Mouse (Mus musculus): ENCODE results near the gene Cacna1a. TPM values are rescaled to one million over a fixed set of nuclear protein-coding genes. Genes with fewer than 3 reads are reported as not detected.
"Not testable (repeated sequence)": the region's sequence is repeated elsewhere in the genome, so short reads cannot be mapped to it uniquely, and the experiment has no call there.

Gene Cacna1a
- polyA plus RNA-seq, 1 experiment from 2014 or later, result 3.3 TPM

DNA sequence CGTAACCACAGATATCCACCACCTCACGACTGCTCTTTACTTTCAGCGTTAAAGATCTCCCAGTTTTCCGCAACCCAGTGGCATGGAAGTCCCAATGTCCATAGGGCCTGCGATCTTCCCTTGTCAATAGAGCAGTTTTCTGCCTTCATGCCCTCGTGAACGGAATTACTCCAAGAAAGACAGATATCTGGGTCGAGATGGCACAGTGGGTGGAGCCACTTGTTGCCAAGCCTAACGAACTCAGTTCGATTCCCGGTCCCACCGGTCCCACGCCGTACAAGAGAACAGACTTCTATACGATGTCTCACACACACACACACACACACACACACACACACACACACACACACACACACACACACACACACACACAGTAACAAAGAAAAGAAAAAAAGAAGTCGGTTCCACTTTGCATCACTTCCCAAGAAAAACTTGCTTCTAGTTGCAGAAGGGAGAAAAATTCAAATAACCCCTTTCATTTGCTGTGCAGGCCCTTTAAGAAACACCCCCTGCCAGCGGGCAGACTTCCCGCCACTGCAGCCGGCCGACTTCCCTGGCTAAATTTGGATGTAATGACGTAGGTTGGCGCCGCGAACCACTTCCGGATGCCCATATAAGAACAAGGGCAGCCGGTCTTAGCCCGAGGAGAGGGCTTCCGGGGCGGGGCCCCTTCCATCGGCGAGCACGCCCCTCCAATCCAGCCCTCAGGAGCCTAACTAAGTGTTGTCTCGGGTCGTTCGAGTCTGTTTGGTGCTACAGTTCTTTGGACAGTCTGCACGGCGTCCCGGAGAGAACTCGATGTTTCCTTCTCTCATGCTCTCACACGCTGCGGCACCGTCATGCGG lies 275.5 kb downstream of the Cacna1a start:
- peak; percentile 80 for ATAC-seq
- Histone ChIP-seq H3K4me1 (replicated peaks) (peaks cover 15% of the 10 kb centered on the region), H3K27ac (peak overlapping the region; percentile 97), H3K4me3 (replicated peaks) (peak overlapping the region; percentile 76), H3K9me3 (no peaks in the 10 kb centered on the region), H3K9ac (peak overlapping the region; percentile 69), H3K4me2 (replicated peaks) (peak overlapping the region; percentile 84), H3K36me3 (no peaks in the 10 kb centered on the region), H3K27me3 (replicated peaks) (no peaks in the 10 kb centered on the region)
- 3% methylated on average over 43 of the region's 43 CpGs for WGBS

DNA sequence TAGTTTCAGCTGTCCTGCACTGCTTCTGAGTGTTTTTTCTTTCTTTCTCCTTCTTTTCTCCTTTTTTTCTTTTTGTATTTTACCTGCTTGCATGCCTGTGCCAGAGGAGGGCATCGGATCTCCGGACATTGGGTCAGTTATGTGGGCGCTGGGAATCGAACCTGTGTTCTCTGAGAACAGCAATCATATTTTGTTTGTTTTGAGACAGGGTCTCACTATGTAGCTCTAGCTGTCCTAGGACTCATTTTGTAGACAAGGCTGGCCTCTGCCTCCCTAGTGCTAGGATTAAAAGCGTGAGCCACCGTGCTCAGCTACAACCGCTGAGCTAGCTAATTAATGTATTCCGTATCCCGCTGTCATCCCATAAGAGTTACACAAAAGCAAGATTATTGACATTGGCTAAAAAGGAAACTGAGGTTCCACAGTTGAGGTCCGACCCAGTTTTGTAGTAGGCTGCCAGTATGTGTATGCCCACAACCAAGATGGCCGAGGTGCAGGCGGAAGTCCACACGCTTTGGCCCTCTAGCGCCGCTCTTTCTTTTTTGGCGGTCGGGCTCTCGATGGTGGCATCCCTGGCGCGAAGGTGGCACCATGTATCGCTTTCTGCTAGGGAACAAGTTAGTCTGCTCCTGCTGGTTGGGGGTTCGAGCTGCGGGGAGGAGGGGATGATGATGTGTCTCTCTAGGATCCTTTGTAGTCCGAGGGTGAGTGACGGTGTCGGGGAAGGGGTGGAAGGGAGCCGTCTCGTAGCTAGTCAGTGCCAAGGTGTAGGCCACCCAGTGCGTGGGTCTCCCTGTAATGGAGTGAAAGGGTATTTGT lies 276.5 kb downstream of the Cacna1a start:
- no peaks in the 10 kb centered on the region for H3K27me3 ChIP-seq (replicated peaks)
- no peaks in the 10 kb centered on the region for H3K9me3 ChIP-seq
- H3K4me1 ChIP-seq (replicated peaks), result peaks cover 13% of the 10 kb centered on the region; the same call in 1 of the 2 replicates
- peak overlapping the region; percentile 76 for H3K4me3 ChIP-seq (replicated peaks)
- H3K4me2 ChIP-seq (replicated peaks), result peak overlapping the region; percentile 84
- H3K27ac ChIP-seq, result peak overlapping the region; percentile 97
- H3K9ac ChIP-seq, result peak overlapping the region; percentile 69
- no peaks in the 10 kb centered on the region for H3K36me3 ChIP-seq
- peak; percentile 36 for ATAC-seq
- WGBS, result under 1% methylated on average over 29 of the region's 29 CpGs

DNA sequence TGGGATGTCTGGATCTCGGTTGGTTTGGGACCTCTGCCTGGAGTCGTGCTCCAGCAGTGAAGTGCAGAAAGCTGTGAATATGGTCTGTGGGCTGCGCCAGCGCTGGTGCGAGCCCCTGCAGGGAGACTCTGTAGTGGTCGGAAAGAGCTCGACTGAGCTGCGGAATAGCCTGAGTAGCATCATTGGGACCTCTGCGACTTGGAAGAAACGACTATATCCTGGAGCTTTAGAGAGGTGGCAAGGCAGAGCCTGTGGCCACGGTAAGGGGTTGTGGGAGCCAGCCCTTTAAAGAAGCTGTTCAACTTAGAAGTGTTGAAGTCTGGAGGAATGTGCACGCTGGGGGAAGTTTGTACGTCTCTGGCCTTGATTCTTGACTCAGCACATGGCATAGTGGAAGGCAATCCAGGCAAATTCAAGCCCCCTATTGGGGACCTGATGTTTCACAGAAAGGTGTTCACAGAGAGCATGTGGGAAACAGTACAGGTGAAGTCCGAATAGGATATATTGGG lies 277.2 kb downstream of the Cacna1a start:
- no peaks in the 10 kb centered on the region for H3K27me3 ChIP-seq (replicated peaks)
- ATAC-seq, result peak; percentile 0; the same call in 1 of the 2 replicates
- H3K36me3 ChIP-seq, result no peaks in the 10 kb centered on the region
- WGBS, result 2% methylated on average over 14 of the region's 14 CpGs
- H3K27ac ChIP-seq, result peak overlapping the region; percentile 97
- peaks cover 14% of the 10 kb centered on the region; the same call in 1 of the 2 replicates for H3K4me1 ChIP-seq (replicated peaks)
- H3K4me3 ChIP-seq (replicated peaks), result peak overlapping the region; percentile 76
- peak overlapping the region; percentile 84 for H3K4me2 ChIP-seq (replicated peaks)
- H3K9ac ChIP-seq, result peak overlapping the region; percentile 69
- H3K9me3 ChIP-seq, result no peaks in the 10 kb centered on the region

DNA sequence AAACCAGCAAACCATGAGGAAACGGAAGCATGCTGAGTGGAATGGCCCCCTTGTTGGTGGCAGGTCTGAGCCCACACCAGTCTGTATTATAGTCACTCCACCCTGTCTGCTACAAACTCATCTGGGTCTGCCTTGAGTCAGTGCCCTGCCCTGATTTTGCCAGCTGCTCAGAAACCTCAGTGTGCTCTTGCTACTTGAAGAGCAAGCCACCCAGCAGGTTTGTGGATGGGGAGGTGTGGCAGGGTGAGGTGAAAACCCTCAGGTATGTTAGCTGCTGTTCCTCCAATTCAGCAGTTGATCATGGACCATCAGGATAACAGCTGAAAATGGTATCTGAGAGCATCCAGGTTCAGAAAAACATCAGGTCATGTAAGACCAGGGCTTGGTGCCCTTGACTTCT lies 279.8 kb downstream of the Cacna1a start:
- WGBS, result 68% methylated on average over 1 of the region's 1 CpGs
- no peak overlapping the region for H3K27ac ChIP-seq

DNA sequence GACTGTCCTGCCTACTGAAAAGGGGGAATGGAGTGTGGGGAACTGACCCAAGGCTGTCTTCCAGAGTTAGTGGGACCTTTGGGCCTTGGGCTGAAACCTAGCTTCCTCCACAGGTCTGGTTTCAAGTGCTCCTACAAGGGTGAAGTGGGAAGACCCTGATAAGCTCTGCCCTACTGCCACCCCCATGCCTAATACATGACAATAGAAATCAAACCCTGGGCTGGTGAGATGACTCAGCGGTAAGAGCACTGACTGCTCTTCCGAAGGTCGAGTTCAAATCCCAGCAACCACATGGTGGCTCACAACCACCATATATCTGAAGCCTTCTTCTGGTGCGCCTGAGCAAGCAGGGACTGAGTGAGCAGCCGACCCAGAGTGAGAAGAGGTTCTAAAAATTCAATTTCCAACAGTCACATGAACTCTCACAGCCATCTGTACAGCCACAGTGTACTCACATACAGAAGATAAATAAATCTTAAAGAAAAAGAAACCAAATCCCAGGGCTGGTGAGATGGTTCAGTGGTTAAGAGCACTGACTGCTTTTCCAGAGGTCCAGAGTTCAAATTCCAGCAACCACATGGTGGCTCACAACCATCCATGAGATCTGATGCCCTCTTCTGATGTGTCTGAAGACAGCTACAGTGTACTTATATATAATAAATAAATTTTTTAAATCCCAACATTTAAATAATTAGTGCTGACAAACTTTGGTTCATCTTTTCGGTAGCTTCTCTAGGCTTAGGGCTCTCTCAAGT lies 280.7 kb downstream of the Cacna1a start:
- Histone ChIP-seq H3K9me3 (no peaks in the 10 kb centered on the region), H3K4me3 (replicated peaks) (no peak overlapping the region), H3K9ac (no peak overlapping the region), H3K4me2 (replicated peaks) (no peak overlapping the region), H3K4me1 (replicated peaks) (peaks cover 9% of the 10 kb centered on the region; the same call in 1 of the 2 replicates), H3K36me3 (no peaks in the 10 kb centered on the region), H3K27ac (no peak overlapping the region), H3K27me3 (replicated peaks) (no peaks in the 10 kb centered on the region)
- WGBS, result 78% methylated on average over 6 of the region's 6 CpGs
- ATAC-seq, result no peak

More for the DNA sequence above, 279.8 kb downstream of the Cacna1a start:
- H3K4me2 ChIP-seq (replicated peaks), result no peak overlapping the region
- no peak overlapping the region for H3K9ac ChIP-seq
- H3K4me1 ChIP-seq (replicated peaks), result peaks cover 14% of the 10 kb centered on the region; the same call in 1 of the 2 replicates
- H3K36me3 ChIP-seq, result no peaks in the 10 kb centered on the region
- no peak for ATAC-seq
- no peaks in the 10 kb centered on the region for H3K9me3 ChIP-seq
- no peaks in the 10 kb centered on the region for H3K27me3 ChIP-seq (replicated peaks)
- H3K4me3 ChIP-seq (replicated peaks), result no peak overlapping the region

DNA sequence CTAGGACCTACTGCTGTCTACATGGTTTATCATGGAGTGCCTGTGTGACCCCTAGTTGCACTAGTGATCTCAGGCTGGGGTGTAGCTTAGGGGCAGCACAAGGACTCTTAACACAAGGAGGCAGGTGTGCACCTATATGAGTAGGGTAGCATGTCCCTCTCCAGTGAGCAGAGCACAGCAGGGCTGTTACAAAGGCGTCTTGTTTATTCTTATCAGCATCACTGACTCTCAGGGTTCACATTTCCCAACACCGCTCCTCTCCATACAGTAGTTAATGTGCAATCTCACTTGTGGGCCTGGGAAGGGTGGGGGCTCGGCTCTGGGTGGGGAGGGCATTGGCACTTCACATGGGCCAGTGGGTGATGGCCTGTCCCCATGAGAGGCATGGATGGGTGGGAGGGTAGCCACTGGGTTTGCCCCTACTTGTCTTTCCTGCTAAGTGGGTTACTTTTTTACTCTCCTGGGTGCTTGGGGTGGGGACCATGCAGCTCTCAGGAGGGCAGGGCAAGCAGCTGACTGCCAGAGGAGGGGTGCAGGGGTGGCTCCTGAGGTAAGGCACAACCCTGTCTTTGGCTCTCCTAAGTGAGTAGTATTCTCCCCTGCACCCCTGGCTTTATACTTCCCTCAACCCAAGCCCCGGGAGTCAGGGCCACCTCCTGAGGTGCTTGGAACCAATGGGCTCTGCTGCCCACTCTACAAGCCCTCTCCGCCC lies 282.2 kb downstream of the Cacna1a start:
- peak; percentile 80 for ATAC-seq
- Histone ChIP-seq H3K27ac (peak overlapping the region; percentile 67), H3K36me3 (peaks cover 11% of the 10 kb centered on the region)
- H3K4me2 ChIP-seq (replicated peaks); H3K9ac ChIP-seq; H3K27me3 ChIP-seq (replicated peaks); H3K4me3 ChIP-seq (replicated peaks); H3K9me3 ChIP-seq; H3K4me1 ChIP-seq (replicated peaks): not testable (repeated sequence)
- 77% methylated on average over 5 of the region's 5 CpGs for WGBS

DNA sequence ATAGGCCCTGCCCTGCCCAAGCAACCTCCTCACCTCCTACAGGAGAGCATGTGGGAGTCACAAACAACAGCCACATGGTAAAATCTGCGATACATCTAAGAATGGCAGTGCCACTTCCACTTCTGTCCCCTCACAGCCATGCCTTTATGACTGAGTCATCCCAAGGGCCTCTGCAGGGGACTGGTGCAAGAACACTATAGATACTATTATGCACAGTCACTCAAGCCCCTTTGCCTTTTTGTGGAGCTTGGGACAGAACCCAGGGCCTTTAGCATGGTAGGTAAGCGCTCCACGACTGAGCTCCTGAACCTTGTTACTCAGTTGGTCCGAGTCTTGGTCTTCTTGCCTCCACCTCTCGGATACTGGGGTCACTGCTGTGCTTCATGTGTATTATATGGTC lies 289.1 kb downstream of the Cacna1a start:
- H3K4me3 ChIP-seq (replicated peaks), result no peak overlapping the region
- ATAC-seq, result no peak
- no peak overlapping the region for H3K9ac ChIP-seq
- 90% methylated on average over 5 of the region's 5 CpGs for WGBS
- H3K36me3 ChIP-seq, result peaks cover 14% of the 10 kb centered on the region
- H3K4me2 ChIP-seq (replicated peaks), result no peak overlapping the region
- H3K4me1 ChIP-seq (replicated peaks), result no peaks in the 10 kb centered on the region
- no peaks in the 10 kb centered on the region for H3K9me3 ChIP-seq
- H3K27ac ChIP-seq, result no peak overlapping the region
- H3K27me3 ChIP-seq (replicated peaks), result no peaks in the 10 kb centered on the region

DNA sequence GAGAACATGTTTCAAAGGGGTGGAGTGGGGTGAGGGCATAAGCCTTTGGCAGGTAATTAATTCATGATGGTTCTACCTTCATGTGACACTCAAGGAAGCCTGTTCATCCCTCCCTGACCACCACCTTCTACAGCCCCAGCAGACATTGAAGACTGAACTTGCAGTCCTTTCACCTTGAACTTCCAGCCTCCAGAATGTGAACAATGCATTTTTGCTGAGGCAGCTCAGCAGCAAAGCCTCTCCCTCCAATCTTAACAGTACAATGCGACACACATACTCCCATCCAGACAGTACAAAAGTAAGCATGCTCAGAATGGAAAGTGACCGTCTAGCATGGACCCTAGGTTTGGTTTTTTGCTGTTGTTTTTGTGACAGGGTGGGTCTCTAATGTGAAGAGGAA lies 293.2 kb downstream of the Cacna1a start:
- H3K27ac ChIP-seq, result no peak overlapping the region
- no peak overlapping the region for H3K9ac ChIP-seq
- H3K4me2 ChIP-seq (replicated peaks), result no peak overlapping the region
- no peaks in the 10 kb centered on the region for H3K36me3 ChIP-seq
- H3K4me3 ChIP-seq (replicated peaks), result no peak overlapping the region
- peaks cover 18% of the 10 kb centered on the region for H3K4me1 ChIP-seq (replicated peaks)
- H3K9me3 ChIP-seq, result no peaks in the 10 kb centered on the region
- no peaks in the 10 kb centered on the region for H3K27me3 ChIP-seq (replicated peaks)
- ATAC-seq, result no peak
- 80% methylated on average over 2 of the region's 2 CpGs for WGBS

DNA sequence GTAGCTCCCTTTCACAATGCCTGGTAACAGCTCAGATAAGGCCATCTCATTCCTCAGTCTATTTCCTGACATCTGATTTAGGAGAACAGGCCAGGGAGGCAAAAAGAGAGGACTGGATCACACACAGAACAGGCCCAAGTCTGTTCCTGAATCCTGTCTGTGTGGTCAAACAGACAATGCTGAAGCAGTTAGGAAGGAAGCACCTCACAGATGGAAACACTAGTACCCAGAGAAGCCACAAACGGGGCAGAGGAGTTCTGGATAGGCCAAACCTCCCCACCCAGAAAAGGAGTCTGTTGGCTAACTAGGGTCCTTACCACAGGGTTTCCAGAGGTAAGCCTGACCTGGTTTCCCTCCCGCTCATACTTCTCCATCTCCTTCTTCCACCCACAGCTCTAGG lies 294.0 kb downstream of the Cacna1a start:
- H3K36me3 ChIP-seq, result no peaks in the 10 kb centered on the region
- peaks cover 20% of the 10 kb centered on the region for H3K4me1 ChIP-seq (replicated peaks)
- H3K27ac ChIP-seq, result no peak overlapping the region
- no peaks in the 10 kb centered on the region for H3K9me3 ChIP-seq
- 81% methylated on average over 2 of the region's 2 CpGs for WGBS
- no peak overlapping the region for H3K4me2 ChIP-seq (replicated peaks)
- no peaks in the 10 kb centered on the region for H3K27me3 ChIP-seq (replicated peaks)
- H3K4me3 ChIP-seq (replicated peaks), result no peak overlapping the region
- H3K9ac ChIP-seq, result no peak overlapping the region
- ATAC-seq, result no peak

DNA sequence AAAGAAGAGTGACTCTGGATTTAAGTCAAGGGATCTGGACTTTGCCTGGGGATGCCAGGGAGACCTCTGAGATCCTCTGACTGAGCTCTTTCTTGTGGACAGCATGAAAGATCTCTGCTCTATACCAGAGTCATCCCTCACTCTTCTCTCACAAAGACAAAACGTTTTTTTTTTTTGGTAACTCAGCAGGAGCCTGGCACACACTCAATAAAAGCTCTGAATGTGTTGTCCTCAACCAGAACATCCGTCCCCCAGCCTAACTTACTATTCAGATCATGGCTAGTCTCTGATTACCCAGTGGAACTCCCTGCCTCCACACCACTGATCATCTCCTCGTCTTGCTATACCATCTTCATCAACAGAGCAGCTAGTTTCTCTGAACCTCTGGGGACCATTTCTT lies 296.3 kb downstream of the Cacna1a start:
- peaks cover 27% of the 10 kb centered on the region for H3K4me1 ChIP-seq (replicated peaks)
- no peak overlapping the region for H3K4me2 ChIP-seq (replicated peaks)
- no peak for ATAC-seq
- H3K27me3 ChIP-seq (replicated peaks), result no peaks in the 10 kb centered on the region
- H3K4me3 ChIP-seq (replicated peaks), result no peak overlapping the region
- H3K36me3 ChIP-seq, result no peaks in the 10 kb centered on the region
- H3K9me3 ChIP-seq, result no peaks in the 10 kb centered on the region
- 59% methylated on average over 3 of the region's 3 CpGs for WGBS
- H3K9ac ChIP-seq, result no peak overlapping the region
- no peak overlapping the region for H3K27ac ChIP-seq

DNA sequence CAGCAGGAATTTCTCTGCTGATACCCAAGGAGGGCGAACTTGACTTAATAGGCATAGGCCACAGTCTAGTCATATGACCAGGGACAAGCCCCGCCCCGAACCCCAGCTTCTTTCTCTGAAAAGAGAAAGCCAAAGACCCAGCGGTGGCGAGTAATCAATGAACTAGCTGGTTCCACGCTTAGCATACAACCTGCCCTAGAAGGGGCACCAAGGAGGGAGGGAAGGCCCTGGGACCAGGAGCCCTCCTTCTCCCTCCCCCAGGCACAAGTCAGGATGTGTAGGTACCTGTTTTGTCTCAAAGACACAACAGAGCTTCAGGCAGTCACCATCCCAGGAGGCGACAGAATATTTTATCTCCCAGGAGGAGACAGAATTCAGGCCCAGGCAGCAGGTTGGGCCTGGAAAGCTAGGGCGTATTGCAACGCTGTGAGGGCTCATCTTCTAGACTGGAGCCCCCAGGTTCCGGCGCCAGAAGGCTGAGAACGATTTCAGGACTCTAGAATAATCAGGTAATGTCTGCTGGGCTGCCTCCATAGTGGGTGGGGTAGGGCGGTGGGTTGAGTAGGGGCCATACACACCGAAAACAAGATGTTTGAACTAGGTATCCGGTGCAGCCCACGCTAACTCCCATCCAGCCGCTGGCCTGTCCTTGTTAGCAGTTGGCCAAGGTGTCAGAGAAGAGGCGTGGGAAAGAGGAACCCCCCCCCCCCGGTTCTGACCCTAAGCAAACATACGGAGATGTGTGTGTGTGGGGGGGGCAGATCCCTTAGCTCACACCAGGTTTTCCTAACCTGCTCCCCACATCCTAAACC lies 298.2 kb downstream of the Cacna1a start, which contains the start of gene Trmt1:
Gene Trmt1 (plus strand): TSS at position 117 of the 812 bp plus-strand sequence.
- 6% methylated on average over 20 of the region's 20 CpGs for WGBS
- Histone ChIP-seq H3K27ac (peak within 1 kb of the TSS; percentile 92), H3K4me1 (replicated peaks) (peaks cover 31% of the 10 kb centered on the region), H3K27me3 (replicated peaks) (no peaks in the 10 kb centered on the region), H3K9me3 (no peaks in the 10 kb centered on the region), H3K4me2 (replicated peaks) (peak within 1 kb of the TSS; percentile 81), H3K4me3 (replicated peaks) (peak within 1 kb of the TSS; percentile 100), H3K36me3 (peaks cover 3% of the 10 kb centered on the region; the same call in 1 of the 2 replicates), H3K9ac (peak within 1 kb of the TSS; percentile 100)
- ATAC-seq, result peak; percentile 16
